Mouse (Mus musculus): Measurements from ENCODE around the gene Gemin8. TPM values are rescaled to one million over a fixed set of nuclear protein-coding genes. Genes with fewer than 3 reads are reported as not detected.

Gemin8 gene
- polyA plus RNA-seq, 1 experiment from 2014 or later, result 6.2 TPM

DNA sequence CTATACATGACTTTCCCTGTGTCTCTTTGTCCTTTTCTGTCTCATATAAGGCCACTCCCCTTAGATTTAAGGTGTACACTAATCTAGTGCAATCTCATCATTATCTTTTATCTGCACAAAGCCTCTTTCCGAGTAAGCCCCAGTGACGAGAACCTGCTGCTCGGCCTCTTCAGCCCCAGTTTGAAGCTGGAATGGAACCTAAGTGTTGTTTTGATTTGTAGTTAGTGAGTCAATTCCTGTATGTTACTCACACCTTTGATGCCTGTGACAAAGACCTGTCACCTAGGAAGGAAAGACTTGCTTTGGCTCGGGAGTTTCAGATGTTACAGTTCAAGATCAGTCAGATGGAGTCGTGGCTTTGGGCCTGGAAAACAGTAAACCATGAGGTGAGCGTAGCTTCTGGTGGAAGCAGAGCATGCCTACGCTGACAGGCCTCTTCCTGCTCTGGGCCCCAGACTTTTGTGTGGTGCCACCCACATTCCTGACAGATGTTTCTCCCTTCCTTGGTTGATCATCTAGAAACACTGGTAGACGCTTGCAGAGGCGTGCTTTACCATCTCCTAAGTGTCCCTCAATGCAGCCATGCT lies 15.2 kb downstream of the Gemin8 start:
- WGBS, result 92% methylated on average over 9 of the region's 9 CpGs
- Histone ChIP-seq H3K4me1 (no peaks in the 10 kb centered on the region), H3K9ac (replicated peaks) (no peak overlapping the region), H3K4me2 (no peak overlapping the region), H3K4me3 (replicated peaks) (no peak overlapping the region), H3K27me3 (replicated peaks) (no peaks in the 10 kb centered on the region; the same call in 1 of the 2 replicates), H3K9me3 (replicated peaks) (no peaks in the 10 kb centered on the region), H3K27ac (replicated peaks) (no peak overlapping the region), H3K36me3 (no peaks in the 10 kb centered on the region)
- no peak for ATAC-seq (ENCODE audit: low FRiP score)

DNA sequence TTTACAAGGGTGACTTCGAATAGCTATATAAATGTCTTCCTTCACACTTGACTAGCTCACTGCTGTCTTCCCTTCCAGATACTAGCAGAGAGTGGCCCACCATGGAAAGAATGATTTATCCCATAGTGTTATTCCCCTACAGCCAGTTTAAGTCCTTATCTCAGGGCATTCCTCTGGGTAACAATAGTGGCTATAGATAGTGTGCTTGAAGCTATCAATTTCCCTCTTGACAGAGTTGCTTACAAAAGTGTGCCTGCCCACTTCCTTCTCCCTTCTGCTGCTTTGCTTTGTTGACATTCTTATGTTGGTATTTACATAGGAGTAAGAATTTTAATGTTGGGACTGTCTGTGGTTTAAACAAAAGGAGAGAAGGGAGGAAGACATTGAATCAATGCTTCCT lies 17.5 kb downstream of the Gemin8 start:
- H3K4me2 ChIP-seq, result no peak overlapping the region
- H3K36me3 ChIP-seq, result no peaks in the 10 kb centered on the region
- WGBS, result 76% methylated on average over 1 of the region's 1 CpGs
- no peaks in the 10 kb centered on the region; the same call in 1 of the 2 replicates for H3K27me3 ChIP-seq (replicated peaks)
- ATAC-seq (ENCODE audit: low FRiP score), result no peak
- H3K9me3 ChIP-seq (replicated peaks), result no peaks in the 10 kb centered on the region
- H3K4me1 ChIP-seq, result no peaks in the 10 kb centered on the region
- no peak overlapping the region for H3K27ac ChIP-seq (replicated peaks)
- H3K9ac ChIP-seq (replicated peaks), result no peak overlapping the region
- no peak overlapping the region for H3K4me3 ChIP-seq (replicated peaks)

- H3K27me3 ChIP-seq (replicated peaks), result no peaks in the 10 kb centered on the region
Measured at GRCm38 (mm10) chrX:166196327-166196726, 26.1 kb downstream of the Gemin8 start.

GRCm38 (mm10) chrX:166198266-166198665 lies 28.0 kb downstream of the Gemin8 start:
- no peak for ATAC-seq (ENCODE audit: low FRiP score)
- Histone ChIP-seq H3K27ac (replicated peaks) (no peak overlapping the region), H3K4me1 (no peaks in the 10 kb centered on the region), H3K9ac (replicated peaks) (no peak overlapping the region), H3K27me3 (replicated peaks) (no peaks in the 10 kb centered on the region), H3K4me2 (no peak overlapping the region), H3K9me3 (replicated peaks) (no peaks in the 10 kb centered on the region), H3K36me3 (no peaks in the 10 kb centered on the region), H3K4me3 (replicated peaks) (no peak overlapping the region)
- 93% methylated on average over 2 of the region's 2 CpGs for WGBS

More at GRCm38 (mm10) chrX:166196327-166196726, 26.1 kb downstream of the Gemin8 start:
- ATAC-seq (ENCODE audit: low FRiP score), result no peak
- Histone ChIP-seq H3K9ac (replicated peaks) (no peak overlapping the region), H3K27ac (replicated peaks) (no peak overlapping the region), H3K9me3 (replicated peaks) (no peaks in the 10 kb centered on the region), H3K4me2 (no peak overlapping the region), H3K4me3 (replicated peaks) (no peak overlapping the region), H3K36me3 (no peaks in the 10 kb centered on the region), H3K4me1 (no peaks in the 10 kb centered on the region)

- no peak for ATAC-seq (ENCODE audit: low FRiP score)
- no peaks in the 10 kb centered on the region for H3K4me1 ChIP-seq
- H3K36me3 ChIP-seq, result no peaks in the 10 kb centered on the region
- H3K9ac ChIP-seq (replicated peaks), result no peak overlapping the region
- H3K4me2 ChIP-seq, result no peak overlapping the region
- H3K4me3 ChIP-seq (replicated peaks), result no peak overlapping the region
- no peak overlapping the region for H3K27ac ChIP-seq (replicated peaks)
- no peaks in the 10 kb centered on the region for H3K27me3 ChIP-seq (replicated peaks)
- no peaks in the 10 kb centered on the region for H3K9me3 ChIP-seq (replicated peaks)
Measured at GRCm38 (mm10) chrX:166199812-166200211, 29.6 kb downstream of the Gemin8 start.

DNA sequence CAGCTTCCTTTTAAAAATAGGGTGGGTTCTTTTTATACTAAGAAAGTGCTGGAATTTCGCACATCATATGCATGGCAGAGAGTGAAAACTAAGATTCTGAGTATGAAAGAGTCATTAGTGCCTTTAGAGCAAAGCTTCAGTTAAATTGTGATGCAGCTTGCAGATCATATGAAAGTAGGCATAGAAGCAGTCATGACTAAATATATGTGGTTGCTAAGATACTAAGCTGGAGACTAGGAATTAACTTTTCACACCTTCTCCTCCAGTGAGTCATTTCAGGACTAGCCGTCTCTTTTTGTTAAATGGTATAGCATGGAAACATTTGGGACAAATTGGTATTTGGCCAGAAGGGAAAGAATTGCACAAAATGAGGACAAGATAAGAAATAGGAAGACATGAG lies 44.3 kb downstream of the Gemin8 start:
- Histone ChIP-seq H3K9ac (replicated peaks) (no peak overlapping the region), H3K4me2 (no peak overlapping the region), H3K27me3 (replicated peaks) (peaks cover 12% of the 10 kb centered on the region), H3K4me1 (no peaks in the 10 kb centered on the region), H3K27ac (replicated peaks) (no peak overlapping the region), H3K36me3 (no peaks in the 10 kb centered on the region), H3K4me3 (replicated peaks) (no peak overlapping the region), H3K9me3 (replicated peaks) (no peaks in the 10 kb centered on the region)
- 79% methylated on average over 2 of the region's 2 CpGs for WGBS
- ATAC-seq (ENCODE audit: low FRiP score), result no peak

DNA sequence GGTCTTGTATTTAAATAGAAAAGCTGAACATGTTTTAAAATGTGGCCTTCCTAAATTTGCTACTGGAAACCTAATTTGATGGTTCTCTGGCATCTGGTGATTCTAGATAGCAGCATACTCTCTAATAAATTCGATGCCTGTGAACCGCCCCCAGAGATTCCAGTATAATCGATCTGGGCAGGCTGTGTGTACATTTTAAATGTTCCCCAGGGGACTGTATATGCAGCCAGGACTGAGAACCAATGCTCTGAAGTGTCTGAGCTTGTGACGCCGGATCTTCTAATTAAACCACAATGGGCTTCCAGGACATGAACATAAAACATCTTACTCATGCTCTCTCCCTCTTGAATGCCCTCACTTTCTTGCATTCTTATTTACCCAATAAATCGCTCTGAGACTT lies 46.0 kb downstream of the Gemin8 start:
- Histone ChIP-seq H3K9ac (replicated peaks) (no peak overlapping the region), H3K9me3 (replicated peaks) (no peaks in the 10 kb centered on the region), H3K36me3 (no peaks in the 10 kb centered on the region), H3K27ac (replicated peaks) (no peak overlapping the region), H3K4me2 (no peak overlapping the region), H3K27me3 (replicated peaks) (peaks cover 12% of the 10 kb centered on the region), H3K4me1 (no peaks in the 10 kb centered on the region), H3K4me3 (replicated peaks) (no peak overlapping the region)
- 42% methylated on average over 6 of the region's 6 CpGs for WGBS
- ATAC-seq (ENCODE audit: low FRiP score), result no peak

GRCm38 (mm10) chrX:166216720-166217119 lies 46.5 kb downstream of the Gemin8 start:
- 81% methylated on average over 8 of the region's 8 CpGs for WGBS
- no peak for ATAC-seq (ENCODE audit: low FRiP score)

GRCm38 (mm10) chrX:166219331-166219730 lies 49.1 kb downstream of the Gemin8 start:
- no peaks in the 10 kb centered on the region for H3K36me3 ChIP-seq
- peaks cover 12% of the 10 kb centered on the region for H3K27me3 ChIP-seq (replicated peaks)
- no peaks in the 10 kb centered on the region for H3K4me1 ChIP-seq
- no peak overlapping the region for H3K27ac ChIP-seq (replicated peaks)
- 67% methylated on average over 5 of the region's 5 CpGs for WGBS
- no peak overlapping the region for H3K4me2 ChIP-seq
- no peak overlapping the region for H3K9ac ChIP-seq (replicated peaks)
- H3K9me3 ChIP-seq (replicated peaks), result no peaks in the 10 kb centered on the region
- ATAC-seq (ENCODE audit: low FRiP score), result no peak
- H3K4me3 ChIP-seq (replicated peaks), result no peak overlapping the region

More at GRCm38 (mm10) chrX:166216720-166217119, 46.5 kb downstream of the Gemin8 start:
- H3K4me1 ChIP-seq, result no peaks in the 10 kb centered on the region
- no peak overlapping the region for H3K4me2 ChIP-seq
- no peak overlapping the region for H3K4me3 ChIP-seq (replicated peaks)
- H3K9me3 ChIP-seq (replicated peaks), result no peaks in the 10 kb centered on the region
- no peak overlapping the region for H3K9ac ChIP-seq (replicated peaks)
- H3K36me3 ChIP-seq, result no peaks in the 10 kb centered on the region
- no peak overlapping the region for H3K27ac ChIP-seq (replicated peaks)
- peaks cover 12% of the 10 kb centered on the region for H3K27me3 ChIP-seq (replicated peaks)

- no peaks in the 10 kb centered on the region for H3K36me3 ChIP-seq
- H3K4me2 ChIP-seq, result no peak overlapping the region
- WGBS, result 78% methylated on average over 5 of the region's 5 CpGs
Measured at GRCm38 (mm10) chrX:166226856-166227255, 56.6 kb downstream of the Gemin8 start.

DNA sequence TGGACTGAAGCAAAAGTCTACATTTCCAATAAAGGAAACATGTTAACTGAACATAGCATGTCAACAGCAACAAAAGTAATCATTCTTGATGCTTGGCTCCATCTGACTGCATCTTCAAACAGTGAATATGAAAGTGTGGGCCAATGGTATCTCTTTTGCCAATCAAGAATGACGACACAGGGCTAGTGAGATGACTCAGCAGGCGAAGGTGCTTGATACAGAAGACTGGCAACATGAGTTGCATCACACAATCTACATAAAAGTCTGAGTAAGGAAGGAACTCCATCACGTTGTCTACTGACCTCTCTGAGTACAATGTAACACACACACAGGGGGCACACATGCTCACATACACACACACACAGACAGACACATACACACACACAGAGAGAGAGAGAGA lies 59.5 kb downstream of the Gemin8 start:
- no peak for ATAC-seq (ENCODE audit: low FRiP score)
- H3K36me3 ChIP-seq, result no peaks in the 10 kb centered on the region
- H3K9me3 ChIP-seq (replicated peaks), result no peaks in the 10 kb centered on the region
- no peak overlapping the region for H3K4me2 ChIP-seq
- 74% methylated on average over 3 of the region's 3 CpGs for WGBS
- H3K4me1 ChIP-seq, result no peaks in the 10 kb centered on the region
- no peak overlapping the region for H3K27ac ChIP-seq (replicated peaks)
- H3K9ac ChIP-seq (replicated peaks), result no peak overlapping the region
- H3K4me3 ChIP-seq (replicated peaks), result no peak overlapping the region
- peaks cover 2% of the 10 kb centered on the region; the same call in 1 of the 2 replicates for H3K27me3 ChIP-seq (replicated peaks)

More at GRCm38 (mm10) chrX:166226856-166227255, 56.6 kb downstream of the Gemin8 start:
- Histone ChIP-seq H3K4me3 (replicated peaks) (no peak overlapping the region), H3K9me3 (replicated peaks) (no peaks in the 10 kb centered on the region), H3K27ac (replicated peaks) (no peak overlapping the region), H3K27me3 (replicated peaks) (peaks cover 5% of the 10 kb centered on the region; the same call in 1 of the 2 replicates), H3K4me1 (no peaks in the 10 kb centered on the region), H3K9ac (replicated peaks) (no peak overlapping the region)
- no peak for ATAC-seq (ENCODE audit: low FRiP score)

DNA sequence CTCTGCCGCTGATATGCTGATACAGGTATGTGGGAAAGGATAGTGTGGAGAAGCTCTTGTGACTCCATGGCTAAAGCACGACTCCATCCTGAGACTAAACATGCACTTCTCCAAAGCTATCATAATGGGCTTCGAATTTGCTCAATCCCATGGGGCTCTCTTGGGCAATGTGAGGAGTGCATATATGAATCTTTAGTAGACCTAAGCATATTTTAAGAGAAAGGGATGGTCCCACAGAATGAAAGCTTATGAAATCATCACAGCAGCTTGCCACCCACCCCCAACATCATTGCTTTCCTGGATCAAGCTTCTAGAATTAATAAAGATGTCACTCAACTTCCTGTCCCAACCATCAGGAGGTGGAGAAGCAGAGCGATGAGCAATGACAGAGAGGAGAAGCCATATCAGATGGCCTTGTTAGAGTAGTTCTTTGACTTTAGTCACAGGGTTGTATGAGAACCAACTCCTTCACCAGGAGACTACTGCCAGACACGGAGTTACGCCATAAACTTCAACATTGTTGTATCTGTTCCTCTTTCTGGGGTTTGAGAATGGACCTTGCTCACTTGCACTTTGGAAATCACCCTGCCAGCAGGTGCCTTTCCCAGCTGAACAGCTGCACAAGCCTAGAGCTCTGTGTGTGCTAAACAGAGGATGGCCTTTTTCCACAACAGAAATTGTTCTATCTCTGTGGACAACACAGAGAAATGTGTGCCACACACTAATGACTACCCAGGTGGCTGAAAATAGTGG lies 60.4 kb downstream of the Gemin8 start:
- Histone ChIP-seq H3K9me3 (replicated peaks) (no peaks in the 10 kb centered on the region), H3K4me2 (no peak overlapping the region)
- WGBS, result 89% methylated on average over 6 of the region's 6 CpGs

More for the DNA sequence above, 60.4 kb downstream of the Gemin8 start:
- Histone ChIP-seq H3K36me3 (no peaks in the 10 kb centered on the region), H3K27ac (replicated peaks) (no peak overlapping the region), H3K4me3 (replicated peaks) (no peak overlapping the region), H3K4me1 (no peaks in the 10 kb centered on the region), H3K9ac (replicated peaks) (no peak overlapping the region), H3K27me3 (replicated peaks) (peaks cover 2% of the 10 kb centered on the region; the same call in 1 of the 2 replicates)
- no peak for ATAC-seq (ENCODE audit: low FRiP score)
